11 mouse cellular contexts compared by ENCODE assay signal in genomic region chr15:12232429-12232828, GRCm38 (mm10). TPM values are rescaled to one million over a fixed set of nuclear protein-coding genes. Genes with fewer than 3 reads are reported as not detected.
DNase-seq lines count a peak whose midpoint lies in the region; ATAC-seq and TF ChIP-seq lines count a peak whose summit lies in the region.
"Had no signal": no experiment of that assay in that cellular context is flagged by ENCODE, and none has a peak within 500 bp of the region (broad histone marks: within the 10 kb centered on the region; RNA-seq: fewer than 3 reads in every experiment).

No protein-coding gene starts in this region.

- no peak for TF ChIP-seq POLR2A in lung, adult 2 months (IDR thresholded peaks at IDR 0.05; ENCODE audit: borderline replicate concordance, extremely low read depth, low read depth, low read length)

- no peak for ATAC-seq in heart, embryonic 16.5 days (replicated peaks; ENCODE audit: extremely low read depth, insufficient read depth, low FRiP score)
- no peak for ATAC-seq in heart, embryonic 11.5 days (replicated peaks; ENCODE audit: insufficient number of reproducible peaks, low FRiP score, low TSS enrichment)
- ATAC-seq in midbrain, embryonic 15.5 days (replicated peaks), result 0 out of 2 replicates have a peak, but pooled peaks have one; percentile 7
- ATAC-seq in midbrain, embryonic 13.5 days, result no peak
- ATAC-seq: inflammation-experienced regulatory T-cells, adult 6 months had no signal

- no peak overlapping the region for H3K4me3 ChIP-seq in heart, embryonic 16.5 days (ENCODE audit: low read length)
- H3K4me3 ChIP-seq in heart, embryonic 11.5 days (ENCODE audit: low read depth, low read length), result no peak overlapping the region
- H3K4me3 ChIP-seq in midbrain, embryonic 15.5 days, result no peak overlapping the region
- H3K4me3 ChIP-seq in midbrain, embryonic 13.5 days (replicated peaks), result no peak overlapping the region
- H3K4me3 ChIP-seq in lung, adult 2 months (replicated peaks; ENCODE audit: extremely low read depth, low read depth, low read length), result no peak overlapping the region

- H3K9ac ChIP-seq in heart, embryonic 16.5 days (ENCODE audit: low read length), result peak overlapping the region; percentile 42; the same call in 1 of the 2 replicates
- no peak overlapping the region for H3K9ac ChIP-seq in heart, embryonic 11.5 days (ENCODE audit: low read depth, low read length)
- H3K9ac ChIP-seq in midbrain, embryonic 15.5 days, result no peak overlapping the region
- no peak overlapping the region for H3K9ac ChIP-seq in midbrain, embryonic 13.5 days (replicated peaks)

- H3K36me3 ChIP-seq in heart, embryonic 16.5 days (ENCODE audit: control insufficient read depth, insufficient read depth), result peaks cover 18% of the 10 kb centered on the region
- peaks cover 8% of the 10 kb centered on the region; the same call in 1 of the 2 replicates for H3K36me3 ChIP-seq in heart, embryonic 11.5 days (ENCODE audit: control insufficient read depth, insufficient read depth, low read length)
- H3K36me3 ChIP-seq in midbrain, embryonic 15.5 days (replicated peaks), result no peaks in the 10 kb centered on the region
- peaks cover 43% of the 10 kb centered on the region for H3K36me3 ChIP-seq in midbrain, embryonic 13.5 days

- H3K4me1 ChIP-seq in heart, embryonic 16.5 days (ENCODE audit: control insufficient read depth, insufficient read depth, low read length), result peaks cover 43% of the 10 kb centered on the region
- H3K4me1 ChIP-seq in heart, embryonic 11.5 days (ENCODE audit: control insufficient read depth, insufficient read depth, low read length), result peaks cover 31% of the 10 kb centered on the region
- peaks cover 13% of the 10 kb centered on the region for H3K4me1 ChIP-seq in midbrain, embryonic 15.5 days
- H3K4me1 ChIP-seq in midbrain, embryonic 13.5 days (replicated peaks), result peaks cover 15% of the 10 kb centered on the region
- peaks cover 16% of the 10 kb centered on the region for H3K4me1 ChIP-seq in lung, adult 2 months (ENCODE audit: control insufficient read depth, insufficient read depth, low read length)

- TF ChIP-seq CTCF in lung, adult 2 months (IDR thresholded peaks at IDR 0.05; ENCODE audit: insufficient read depth, low read length), result no peak

- H3K27ac ChIP-seq in heart, embryonic 16.5 days (ENCODE audit: low read length), result peak overlapping the region; percentile 17
- H3K27ac ChIP-seq in heart, embryonic 11.5 days (ENCODE audit: low read depth, low read length), result no peak overlapping the region
- no peak overlapping the region for H3K27ac ChIP-seq in midbrain, embryonic 15.5 days
- no peak overlapping the region for H3K27ac ChIP-seq in midbrain, embryonic 13.5 days

- no peaks in the 10 kb centered on the region for H3K9me3 ChIP-seq in heart, embryonic 16.5 days (replicated peaks; ENCODE audit: control insufficient read depth, low read length)
- no peaks in the 10 kb centered on the region for H3K9me3 ChIP-seq in heart, embryonic 11.5 days (replicated peaks; ENCODE audit: control insufficient read depth, low read length)
- H3K9me3 ChIP-seq in midbrain, embryonic 15.5 days, result no peaks in the 10 kb centered on the region
- no peaks in the 10 kb centered on the region for H3K9me3 ChIP-seq in midbrain, embryonic 13.5 days

- DNase-seq in lung, adult 2 months, result peak; percentile 49
- no peak for DNase-seq in embryo, embryonic 10.5 days (ENCODE audit: low spot score)
- DNase-seq in gastrocnemius, postnatal 10 days, result no peak
- no peak for DNase-seq in thymus, postnatal 25 days
- DNase-seq: embryo, embryonic 11 days; right cerebral cortex, postnatal 14 days had no signal

- 49% methylated on average over 11 of the region's 11 CpGs for WGBS in heart, embryonic 16.5 days
- 59% methylated on average over 11 of the region's 11 CpGs for WGBS in heart, embryonic 11.5 days (ENCODE audit: insufficient replicate concordance)
- WGBS in midbrain, embryonic 15.5 days, result 83% methylated on average over 11 of the region's 11 CpGs
- WGBS in midbrain, embryonic 13.5 days, result 85% methylated on average over 11 of the region's 11 CpGs
- WGBS in lung, adult 2 months, result 60% methylated on average over 11 of the region's 11 CpGs

- no peaks in the 10 kb centered on the region for H3K27me3 ChIP-seq in heart, embryonic 16.5 days (ENCODE audit: control insufficient read depth, insufficient read depth, low read length)
- H3K27me3 ChIP-seq in heart, embryonic 11.5 days (ENCODE audit: control insufficient read depth, insufficient read depth, low read length), result no peaks in the 10 kb centered on the region
- no peaks in the 10 kb centered on the region for H3K27me3 ChIP-seq in midbrain, embryonic 15.5 days (replicated peaks)
- no peaks in the 10 kb centered on the region for H3K27me3 ChIP-seq in midbrain, embryonic 13.5 days

- H3K4me2 ChIP-seq in heart, embryonic 16.5 days (ENCODE audit: low read depth, low read length), result no peak overlapping the region
- no peak overlapping the region for H3K4me2 ChIP-seq in heart, embryonic 11.5 days
- no peak overlapping the region for H3K4me2 ChIP-seq in midbrain, embryonic 15.5 days
- no peak overlapping the region for H3K4me2 ChIP-seq in midbrain, embryonic 13.5 days (replicated peaks)

RNA-seq across cellular contexts. Expression of gene Mtmr12, which starts 27.6 kb away (rescaled TPM):
- 13.0 and 13.1 TPM in 2 replicates for polyA plus RNA-seq in heart, embryonic 16.5 days (2015; fragmentation: Nextera tagmentation; extraction: Ambion mirVana)
- 15.5 and 16.6 TPM in 2 replicates for polyA plus RNA-seq in heart, embryonic 11.5 days (2014; fragmentation: Nextera tagmentation; extraction: Ambion mirVana)
- polyA plus RNA-seq in midbrain, embryonic 15.5 days (2015; fragmentation: Nextera tagmentation; extraction: Ambion mirVana), result 8.3 and 9.6 TPM in 2 replicates
- 9.3 and 9.7 TPM in 2 replicates for polyA plus RNA-seq in midbrain, embryonic 13.5 days (2015; fragmentation: Nextera tagmentation; extraction: Ambion mirVana)
- polyA plus RNA-seq in lung, adult 2 months (2012; rRNA removed), result 20.2 and 25.9 TPM in 2 replicates
- total RNA-seq in gastrocnemius, postnatal 10 days (2021), result 10 to 100 TPM in 1 of 2 experiments, 1 to 10 TPM in 1; 9.0 to 10.9 TPM
